Mouse (Mus musculus): ENCODE measurements around the gene A830018L16Rik. TPM values are rescaled to one million over a fixed set of nuclear protein-coding genes. Genes with fewer than 3 reads are reported as not detected.
"Not testable (repeated sequence)": the region's sequence is repeated elsewhere in the genome, so short reads cannot be mapped to it uniquely, and the experiment has no call there.

A830018L16Rik gene
- total RNA-seq, 2 experiments from 2014 or later, result 0.07 to 0.43 TPM

- peak; percentile 39 to 45 for DNase-seq
- intact Hi-C loops (cut with DNase I), result no loop called here
Observed at GRCm38 (mm10) chr1:11990011-11990410, 576.1 kb downstream of the A830018L16Rik start.

- intact Hi-C loops (cut with DNase I), result no loop called here
- DNase-seq, result no peak
Observed at GRCm38 (mm10) chr1:11996297-11996878, 582.5 kb downstream of the A830018L16Rik start.

GRCm38 (mm10) chr1:11997574-11997973, 583.7 kb downstream of the A830018L16Rik start:
- no peak for DNase-seq
- intact Hi-C loops (cut with DNase I), result no loop called here

GRCm38 (mm10) chr1:12000557-12000956, 586.7 kb downstream of the A830018L16Rik start:
- intact Hi-C loops (cut with DNase I), result no loop called here
- DNase-seq, result no peak

- intact Hi-C loops (cut with DNase I), result no loop called here
- DNase-seq, result no peak
Observed at GRCm38 (mm10) chr1:12008789-12009550, 595.1 kb downstream of the A830018L16Rik start.

- intact Hi-C loops (cut with DNase I), result no loop called here
Observed at GRCm38 (mm10) chr1:12009551-12009846, 595.6 kb downstream of the A830018L16Rik start.

GRCm38 (mm10) chr1:12010607-12011006, 596.7 kb downstream of the A830018L16Rik start:
- no peak for DNase-seq
- intact Hi-C loops (cut with DNase I), result no loop called here

More at GRCm38 (mm10) chr1:12009551-12009846, 595.6 kb downstream of the A830018L16Rik start:
- no peak for DNase-seq

- intact Hi-C loops (cut with DNase I), result not testable (repeated sequence)
Observed at GRCm38 (mm10) chr1:12020646-12021045, 606.7 kb downstream of the A830018L16Rik start.

More at GRCm38 (mm10) chr1:12020646-12021045, 606.7 kb downstream of the A830018L16Rik start:
- not testable (repeated sequence) for DNase-seq
